Mouse (Mus musculus) thymus, adult 2 months (tissue): ENCODE results near the gene Zfp941.

ENCODE experiments used
- CTCF ChIP-seq: fragments of 200-500 bp; IDR thresholded peaks from 2 replicates; pipeline ENCODE4 v1.5.1; 2012; ENCODE audit warnings: mild to moderate bottlenecking, control low read depth, low read length, moderate library complexity, borderline replicate concordance; ENCODE audit not compliant: control insufficient read depth, poor library complexity, insufficient read depth; ENCODE audit errors: extremely low read depth
- POLR2A ChIP-seq: fragments of 200-500 bp; IDR thresholded peaks from 2 replicates; pipeline ENCODE4 v1.6.1; 2012; ENCODE audit warnings: mild to moderate bottlenecking, low read length, control low read depth, moderate library complexity; ENCODE audit not compliant: control insufficient read depth, poor library complexity, insufficient read depth; ENCODE audit errors: extremely low read depth

DNA sequence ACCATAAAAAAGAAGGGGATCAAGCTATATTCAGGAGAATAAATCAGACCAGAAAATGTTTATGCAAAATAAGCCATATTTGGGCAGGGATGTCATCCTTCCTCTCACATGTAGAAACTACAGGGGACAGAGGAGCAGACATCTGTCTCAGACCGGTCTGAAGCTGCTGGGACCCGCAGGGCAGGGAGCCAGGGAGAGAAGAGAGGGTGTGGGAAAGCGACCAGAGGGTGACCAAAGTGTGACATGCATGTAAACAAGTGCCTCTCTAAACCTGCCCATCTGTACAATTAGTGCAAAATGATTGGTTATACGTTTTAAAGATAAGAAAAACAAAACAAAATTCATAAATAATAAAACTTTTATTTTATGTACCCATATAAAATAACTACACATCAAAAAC lies 1.8 kb downstream of the Zfp941 start:
- no peak for TF ChIP-seq CTCF
- no peak for TF ChIP-seq POLR2A
